Mouse (Mus musculus) intestine, embryonic 15.5 days (tissue): ENCODE results near the gene Iyd. TPM values are rescaled to one million over a fixed set of nuclear protein-coding genes. Genes with fewer than 3 reads are reported as not detected.

ENCODE experiments used
- ATAC-seq: fragments of 200-750 bp; cut with Nextera tagmentation; 2 replicates; pipeline ENCODE4 v1.8.0; 2017; ENCODE audit warnings: moderate TSS enrichment, moderate library complexity
- H3K27ac ChIP-seq: fragments of 300-500 bp; sonication (generic); 2 replicates; pipeline ENCODE4 v1.5.1; 2015; ENCODE audit warnings: mild to moderate bottlenecking, inconsistent platforms
- H3K27me3 ChIP-seq: fragments of 300-500 bp; sonication (generic); replicated peaks from 2 replicates; pipeline ENCODE4 v1.6.1; 2015; ENCODE audit warnings: inconsistent platforms
- H3K36me3 ChIP-seq: fragments of 300-500 bp; sonication (generic); 2 replicates; pipeline ENCODE4 v1.6.1; 2015; ENCODE audit warnings: inconsistent platforms
- H3K4me1 ChIP-seq: fragments of 300-500 bp; sonication (generic); replicated peaks from 2 replicates; pipeline ENCODE4 v1.6.1; 2015; ENCODE audit warnings: inconsistent platforms
- H3K4me2 ChIP-seq: fragments of 300-500 bp; sonication (generic); replicated peaks from 2 replicates; pipeline ENCODE4 v1.6.1; 2015; ENCODE audit warnings: mild to moderate bottlenecking, inconsistent platforms
- H3K4me3 ChIP-seq: fragments of 300-500 bp; sonication (generic); replicated peaks from 2 replicates; pipeline ENCODE4 v1.5.1; 2015; ENCODE audit warnings: inconsistent platforms
- H3K9ac ChIP-seq: fragments of 300-500 bp; sonication (generic); 2 replicates; pipeline ENCODE4 v1.6.1; 2015; ENCODE audit warnings: inconsistent platforms
- H3K9me3 ChIP-seq: fragments of 300-500 bp; sonication (generic); 2 replicates; pipeline ENCODE4 v1.6.1; 2016; ENCODE audit warnings: inconsistent platforms
- WGBS: fragments of 180-500 bp; shearing (Covaris S2); methylation state at CpG from one replicate; pipeline ENCODE4 v1.1.7; 2015; 5-methylcytosine and 5-hydroxymethylcytosine counted together
- polyA plus RNA-seq: library from polyadenylated mRNA; unstranded; fragments of >200 nt; fragmentation: Nextera tagmentation; extraction: Ambion mirVana; gene quantifications from 2 replicates; pipeline ENCODE4 v1.2.1, GENCODE M21; 2015

Gene Iyd
- polyA plus RNA-seq, 1 experiment from 2014 or later, result 4.4 TPM

- no peaks in the 10 kb centered on the region for H3K27me3 ChIP-seq
- 90% methylated on average over 1 of the region's 1 CpGs for WGBS
- 0 out of 2 replicates have a peak, but pooled peaks cover 2% of the 10 kb centered on the region for H3K9me3 ChIP-seq
- no peak overlapping the region for H3K27ac ChIP-seq
- H3K4me2 ChIP-seq, result no peak overlapping the region
- H3K4me3 ChIP-seq, result no peak overlapping the region
- no peaks in the 10 kb centered on the region for H3K36me3 ChIP-seq
- no peak for ATAC-seq
- no peak overlapping the region for H3K9ac ChIP-seq
- H3K4me1 ChIP-seq, result no peaks in the 10 kb centered on the region
Measured at GRCm38 (mm10) chr10:3559136-3559535, 19.1 kb downstream of the Iyd start.

GRCm38 (mm10) chr10:3562165-3562564 is 22.1 kb downstream of the Iyd start:
- no peak overlapping the region for H3K27ac ChIP-seq
- 0 out of 2 replicates have a peak, but pooled peaks cover 2% of the 10 kb centered on the region for H3K9me3 ChIP-seq
- ATAC-seq, result no peak
- no peak overlapping the region for H3K9ac ChIP-seq
- no peaks in the 10 kb centered on the region for H3K27me3 ChIP-seq
- H3K4me2 ChIP-seq, result no peak overlapping the region
- no peaks in the 10 kb centered on the region for H3K4me1 ChIP-seq
- H3K36me3 ChIP-seq, result no peaks in the 10 kb centered on the region
- no peak overlapping the region for H3K4me3 ChIP-seq

GRCm38 (mm10) chr10:3565126-3565525 is 25.1 kb downstream of the Iyd start:
- WGBS, result 38% methylated on average over 4 of the region's 4 CpGs

GRCm38 (mm10) chr10:3567821-3568220 is 27.8 kb downstream of the Iyd start:
- no peaks in the 10 kb centered on the region for H3K4me1 ChIP-seq
- 75% methylated on average over 6 of the region's 6 CpGs for WGBS
- no peaks in the 10 kb centered on the region for H3K9me3 ChIP-seq
- H3K9ac ChIP-seq, result no peak overlapping the region
- ATAC-seq, result no peak
- no peak overlapping the region for H3K4me2 ChIP-seq
- H3K27me3 ChIP-seq, result no peaks in the 10 kb centered on the region
- H3K36me3 ChIP-seq, result no peaks in the 10 kb centered on the region
- no peak overlapping the region for H3K4me3 ChIP-seq
- no peak overlapping the region for H3K27ac ChIP-seq

More at GRCm38 (mm10) chr10:3565126-3565525, 25.1 kb downstream of the Iyd start:
- no peak overlapping the region for H3K4me3 ChIP-seq
- H3K4me1 ChIP-seq, result no peaks in the 10 kb centered on the region
- no peaks in the 10 kb centered on the region for H3K9me3 ChIP-seq
- H3K27me3 ChIP-seq, result no peaks in the 10 kb centered on the region
- H3K27ac ChIP-seq, result no peak overlapping the region
- H3K9ac ChIP-seq, result no peak overlapping the region
- H3K36me3 ChIP-seq, result no peaks in the 10 kb centered on the region
- no peak for ATAC-seq
- H3K4me2 ChIP-seq, result no peak overlapping the region

- H3K4me1 ChIP-seq, result no peaks in the 10 kb centered on the region
- ATAC-seq, result peak; percentile 87
- no peak overlapping the region for H3K9ac ChIP-seq
- H3K4me3 ChIP-seq, result no peak overlapping the region
- 57% methylated on average over 10 of the region's 10 CpGs for WGBS
- H3K27me3 ChIP-seq, result no peaks in the 10 kb centered on the region
- no peaks in the 10 kb centered on the region for H3K36me3 ChIP-seq
- no peak overlapping the region for H3K4me2 ChIP-seq
- H3K9me3 ChIP-seq, result no peaks in the 10 kb centered on the region
- H3K27ac ChIP-seq, result no peak overlapping the region
Measured at GRCm38 (mm10) chr10:3572723-3573649, 32.9 kb downstream of the Iyd start.

GRCm38 (mm10) chr10:3573905-3574500 is 34.0 kb downstream of the Iyd start:
- WGBS, result 77% methylated on average over 4 of the region's 4 CpGs
- Histone ChIP-seq H3K36me3 (no peaks in the 10 kb centered on the region), H3K9me3 (no peaks in the 10 kb centered on the region), H3K4me1 (no peaks in the 10 kb centered on the region), H3K27ac (no peak overlapping the region), H3K4me3 (no peak overlapping the region), H3K4me2 (no peak overlapping the region), H3K9ac (no peak overlapping the region), H3K27me3 (no peaks in the 10 kb centered on the region)
- no peak for ATAC-seq

- 78% methylated on average over 3 of the region's 3 CpGs for WGBS
- Histone ChIP-seq H3K9me3 (no peaks in the 10 kb centered on the region), H3K4me2 (no peak overlapping the region), H3K4me3 (no peak overlapping the region), H3K9ac (no peak overlapping the region), H3K4me1 (0 out of 2 replicates have a peak, but pooled peaks cover 7% of the 10 kb centered on the region), H3K27me3 (no peaks in the 10 kb centered on the region), H3K36me3 (no peaks in the 10 kb centered on the region), H3K27ac (no peak overlapping the region)
- ATAC-seq, result no peak
Measured at GRCm38 (mm10) chr10:3590632-3591031, 50.6 kb downstream of the Iyd start.

- no peak overlapping the region for H3K9ac ChIP-seq
- H3K4me1 ChIP-seq, result 0 out of 2 replicates have a peak, but pooled peaks cover 7% of the 10 kb centered on the region
- H3K4me3 ChIP-seq, result no peak overlapping the region
- no peak overlapping the region for H3K4me2 ChIP-seq
- no peaks in the 10 kb centered on the region for H3K27me3 ChIP-seq
- H3K36me3 ChIP-seq, result no peaks in the 10 kb centered on the region
- H3K27ac ChIP-seq, result no peak overlapping the region
- H3K9me3 ChIP-seq, result no peaks in the 10 kb centered on the region
- WGBS, result 33% methylated on average over 3 of the region's 3 CpGs
- ATAC-seq, result peak; percentile 81
Measured at GRCm38 (mm10) chr10:3591790-3592189, 51.8 kb downstream of the Iyd start.

- Histone ChIP-seq H3K4me3 (no peak overlapping the region), H3K9ac (no peak overlapping the region), H3K27me3 (no peaks in the 10 kb centered on the region), H3K27ac (no peak overlapping the region), H3K4me1 (0 out of 2 replicates have a peak, but pooled peaks cover 1% of the 10 kb centered on the region), H3K4me2 (no peak overlapping the region), H3K36me3 (no peaks in the 10 kb centered on the region), H3K9me3 (no peaks in the 10 kb centered on the region)
- WGBS, result 76% methylated on average over 2 of the region's 2 CpGs
- no peak for ATAC-seq
Measured at GRCm38 (mm10) chr10:3596697-3597096, 56.7 kb downstream of the Iyd start.

- Histone ChIP-seq H3K36me3 (no peaks in the 10 kb centered on the region), H3K27me3 (no peaks in the 10 kb centered on the region), H3K27ac (no peak overlapping the region), H3K9ac (no peak overlapping the region), H3K4me2 (no peak overlapping the region), H3K9me3 (no peaks in the 10 kb centered on the region), H3K4me1 (no peaks in the 10 kb centered on the region), H3K4me3 (no peak overlapping the region)
- WGBS, result 83% methylated on average over 3 of the region's 3 CpGs
- ATAC-seq, result no peak
Measured at GRCm38 (mm10) chr10:3597760-3598159, 57.7 kb downstream of the Iyd start.
